Mouse (Mus musculus): ENCODE results near the gene Tnrc6c.

Tnrc6c gene

DNA sequence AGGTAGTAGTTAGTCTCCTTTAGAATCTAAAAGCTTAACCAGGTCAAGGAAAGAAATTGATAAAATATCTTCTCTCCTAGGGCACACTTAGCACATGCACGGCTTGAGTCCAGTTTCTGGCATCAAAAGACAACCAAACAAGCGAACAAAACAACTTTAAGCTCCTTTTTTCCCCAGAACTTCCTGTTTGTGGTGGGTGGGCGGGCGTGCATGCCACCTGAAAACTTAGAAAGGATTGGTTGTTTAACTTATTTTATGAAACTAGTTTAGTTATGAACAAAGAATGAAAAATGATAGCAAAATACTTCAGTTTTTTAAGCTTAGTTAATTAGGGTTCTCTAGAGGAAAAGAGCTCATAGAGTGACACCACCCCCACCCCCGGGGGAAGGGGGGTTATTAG is 17.5 kb downstream of the Tnrc6c start:
- peaks cover 49% of the 10 kb centered on the region for H3K4me1 ChIP-seq (replicated peaks; ENCODE audit: low read depth, low read length)
- H3K9me3 ChIP-seq (ENCODE audit: low read length) = peaks cover 4% of the 10 kb centered on the region; the same call in 1 of the 2 replicates
- H3K36me3 ChIP-seq (ENCODE audit: insufficient read depth, low read length) = peaks cover 9% of the 10 kb centered on the region; the same call in 1 of the 2 replicates
- H3K4me3 ChIP-seq (replicated peaks; ENCODE audit: low read length) = no peak overlapping the region
- H3K27me3 ChIP-seq (ENCODE audit: insufficient read depth, low read length) = no peaks in the 10 kb centered on the region
- no peak for TF ChIP-seq POU5F1 (IDR thresholded peaks at IDR 0.05; ENCODE audit: borderline replicate concordance, low read length)
- TF ChIP-seq CTCF (conservative IDR thresholded peaks at IDR 0.05; ENCODE audit: low read length) = no peak
- no peak for TF ChIP-seq NANOG (IDR thresholded peaks at IDR 0.05; ENCODE audit: borderline replicate concordance, low read length)

DNA sequence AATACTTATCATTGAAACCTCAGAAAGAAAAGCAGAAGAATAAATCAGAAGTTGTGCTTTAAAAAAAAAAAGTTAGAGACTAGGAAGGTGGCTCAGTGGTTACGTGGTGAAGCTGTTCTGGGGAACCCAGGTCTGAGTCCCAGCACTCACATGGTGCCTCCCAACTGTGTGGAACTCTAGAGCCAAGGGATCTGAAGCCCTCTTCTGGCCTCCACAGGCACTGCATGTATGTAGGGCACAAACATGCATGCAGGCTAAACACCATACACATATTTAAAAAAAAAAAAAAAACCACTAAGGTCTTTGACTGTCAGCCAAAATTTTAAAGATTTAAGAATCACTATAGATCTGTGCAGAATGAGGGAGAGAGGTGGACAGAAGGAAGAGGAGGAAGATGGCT is 20.4 kb downstream of the Tnrc6c start:
- TF ChIP-seq NANOG (IDR thresholded peaks at IDR 0.05; ENCODE audit: borderline replicate concordance, low read length) (no peak), CTCF (conservative IDR thresholded peaks at IDR 0.05; ENCODE audit: low read length) (peak; percentile 30)
- peaks cover 4% of the 10 kb centered on the region; the same call in 1 of the 2 replicates for H3K9me3 ChIP-seq (ENCODE audit: low read length)
- no peaks in the 10 kb centered on the region for H3K27me3 ChIP-seq (ENCODE audit: insufficient read depth, low read length)

DNA sequence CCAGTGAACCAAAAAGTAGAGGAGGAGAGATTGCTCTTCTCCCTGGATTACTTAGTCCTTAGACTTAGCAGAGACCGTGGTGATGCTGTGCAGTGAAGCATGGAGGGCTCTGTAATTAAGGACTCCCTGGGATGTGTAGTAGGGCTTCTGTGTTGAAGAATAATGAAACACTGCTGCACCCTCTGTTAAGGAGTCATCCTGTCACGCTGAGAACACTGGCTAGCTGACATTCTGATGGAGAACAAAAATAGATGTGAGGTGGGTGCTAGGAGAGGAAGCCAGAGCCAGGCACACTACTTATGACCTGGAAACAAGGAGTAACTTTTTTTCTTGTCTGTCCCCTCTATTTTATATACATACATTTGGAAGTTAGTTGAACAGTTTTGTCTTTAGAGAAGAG is 22.6 kb downstream of the Tnrc6c start:
- no peaks in the 10 kb centered on the region for H3K27me3 ChIP-seq (ENCODE audit: insufficient read depth, low read length)
- peaks cover 9% of the 10 kb centered on the region; the same call in 1 of the 2 replicates for H3K36me3 ChIP-seq (ENCODE audit: insufficient read depth, low read length)
- H3K4me3 ChIP-seq (replicated peaks; ENCODE audit: low read length) = no peak overlapping the region

More for the DNA sequence above, 20.4 kb downstream of the Tnrc6c start:
- Histone ChIP-seq H3K4me1 (replicated peaks; ENCODE audit: low read depth, low read length) (peaks cover 57% of the 10 kb centered on the region), H3K4me3 (replicated peaks; ENCODE audit: low read length) (no peak overlapping the region), H3K36me3 (ENCODE audit: insufficient read depth, low read length) (peaks cover 9% of the 10 kb centered on the region; the same call in 1 of the 2 replicates)

DNA sequence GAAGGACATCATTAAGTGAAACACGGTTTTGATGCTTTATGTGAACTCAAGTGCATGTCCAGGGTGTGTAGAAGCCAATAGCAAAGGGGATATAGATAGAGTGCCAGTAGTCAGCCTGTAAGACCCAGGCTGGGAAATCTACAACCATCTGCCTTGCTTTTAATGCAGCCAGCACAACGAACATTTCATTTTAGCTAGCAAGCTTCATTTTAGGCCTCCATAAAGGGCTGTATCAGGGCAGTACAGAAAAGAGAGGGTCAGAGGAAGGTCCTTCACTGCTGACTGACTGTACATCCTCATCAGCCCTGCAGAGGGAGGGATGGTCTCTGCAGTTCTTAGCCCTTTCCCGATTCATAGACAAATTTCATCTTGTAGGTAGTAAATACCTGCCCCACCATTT is 23.0 kb downstream of the Tnrc6c start:
- Histone ChIP-seq H3K36me3 (ENCODE audit: insufficient read depth, low read length) (peaks cover 10% of the 10 kb centered on the region; the same call in 1 of the 2 replicates), H3K9me3 (ENCODE audit: low read length) (peaks cover 4% of the 10 kb centered on the region; the same call in 1 of the 2 replicates), H3K4me1 (replicated peaks; ENCODE audit: low read depth, low read length) (peaks cover 53% of the 10 kb centered on the region), H3K27me3 (ENCODE audit: insufficient read depth, low read length) (no peaks in the 10 kb centered on the region), H3K4me3 (replicated peaks; ENCODE audit: low read length) (no peak overlapping the region)
- no peak for TF ChIP-seq NANOG (IDR thresholded peaks at IDR 0.05; ENCODE audit: borderline replicate concordance, low read length)

More for the DNA sequence above, 22.6 kb downstream of the Tnrc6c start:
- H3K9me3 ChIP-seq (ENCODE audit: low read length) = peaks cover 4% of the 10 kb centered on the region; the same call in 1 of the 2 replicates
- TF ChIP-seq POU5F1 (IDR thresholded peaks at IDR 0.05; ENCODE audit: borderline replicate concordance, low read length) = no peak
- H3K4me1 ChIP-seq (replicated peaks; ENCODE audit: low read depth, low read length) = peaks cover 53% of the 10 kb centered on the region

DNA sequence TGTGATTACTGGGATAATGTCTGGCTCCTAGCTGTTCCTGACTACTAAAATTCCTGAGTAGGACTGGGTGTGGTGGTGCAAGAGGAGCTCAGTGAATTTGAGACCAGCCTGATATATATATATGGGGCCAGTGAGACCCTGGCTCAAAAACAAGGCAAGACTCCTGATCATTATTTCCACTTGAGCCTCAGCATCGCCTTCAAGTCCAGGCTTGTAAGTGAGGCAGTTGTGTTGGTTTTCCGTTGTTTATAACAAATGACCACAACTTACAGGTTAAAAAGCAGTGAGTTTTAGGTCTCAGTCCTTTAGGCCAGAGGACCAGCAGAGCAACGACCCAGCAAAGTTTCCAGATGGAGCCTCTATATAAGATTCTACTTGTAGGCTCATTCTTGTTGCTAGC is 23.5 kb downstream of the Tnrc6c start:
- TF ChIP-seq NANOG (IDR thresholded peaks at IDR 0.05; ENCODE audit: borderline replicate concordance, low read length) = no peak
- TF ChIP-seq CTCF (conservative IDR thresholded peaks at IDR 0.05; ENCODE audit: low read length) = no peak
- no peak for TF ChIP-seq POU5F1 (IDR thresholded peaks at IDR 0.05; ENCODE audit: borderline replicate concordance, low read length)
- Histone ChIP-seq H3K9me3 (ENCODE audit: low read length) (peaks cover 4% of the 10 kb centered on the region; the same call in 1 of the 2 replicates), H3K36me3 (ENCODE audit: insufficient read depth, low read length) (peaks cover 14% of the 10 kb centered on the region), H3K27me3 (ENCODE audit: insufficient read depth, low read length) (no peaks in the 10 kb centered on the region), H3K4me1 (replicated peaks; ENCODE audit: low read depth, low read length) (peaks cover 57% of the 10 kb centered on the region), H3K4me3 (replicated peaks; ENCODE audit: low read length) (no peak overlapping the region)

DNA sequence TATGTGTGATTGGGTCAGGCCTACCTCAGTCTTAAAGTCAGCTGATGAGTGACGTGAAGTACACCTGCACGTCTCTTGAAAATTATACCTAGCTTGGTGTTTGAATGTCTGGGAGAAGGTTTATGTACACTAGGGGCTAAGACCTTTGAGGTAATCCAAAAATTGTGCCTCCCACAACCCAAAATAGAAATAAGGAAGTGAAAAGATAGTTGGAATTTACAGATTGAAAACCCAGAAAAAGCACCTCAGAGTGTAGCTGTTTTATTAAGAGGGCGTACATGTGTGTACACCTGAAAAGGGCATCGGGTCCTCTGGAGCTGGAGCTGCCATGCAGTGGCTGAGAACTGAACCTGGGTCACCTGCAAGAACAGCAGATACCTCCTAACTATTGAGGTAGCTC is 24.1 kb downstream of the Tnrc6c start:
- TF ChIP-seq POU5F1 (IDR thresholded peaks at IDR 0.05; ENCODE audit: borderline replicate concordance, low read length) (no peak), NANOG (IDR thresholded peaks at IDR 0.05; ENCODE audit: borderline replicate concordance, low read length) (no peak), CTCF (conservative IDR thresholded peaks at IDR 0.05; ENCODE audit: low read length) (no peak)
- no peak overlapping the region for H3K4me3 ChIP-seq (replicated peaks; ENCODE audit: low read length)
- H3K27me3 ChIP-seq (ENCODE audit: insufficient read depth, low read length) = no peaks in the 10 kb centered on the region
- H3K36me3 ChIP-seq (ENCODE audit: insufficient read depth, low read length) = peaks cover 11% of the 10 kb centered on the region
- peaks cover 63% of the 10 kb centered on the region for H3K4me1 ChIP-seq (replicated peaks; ENCODE audit: low read depth, low read length)
- H3K9me3 ChIP-seq (ENCODE audit: low read length) = peaks cover 4% of the 10 kb centered on the region; the same call in 1 of the 2 replicates

DNA sequence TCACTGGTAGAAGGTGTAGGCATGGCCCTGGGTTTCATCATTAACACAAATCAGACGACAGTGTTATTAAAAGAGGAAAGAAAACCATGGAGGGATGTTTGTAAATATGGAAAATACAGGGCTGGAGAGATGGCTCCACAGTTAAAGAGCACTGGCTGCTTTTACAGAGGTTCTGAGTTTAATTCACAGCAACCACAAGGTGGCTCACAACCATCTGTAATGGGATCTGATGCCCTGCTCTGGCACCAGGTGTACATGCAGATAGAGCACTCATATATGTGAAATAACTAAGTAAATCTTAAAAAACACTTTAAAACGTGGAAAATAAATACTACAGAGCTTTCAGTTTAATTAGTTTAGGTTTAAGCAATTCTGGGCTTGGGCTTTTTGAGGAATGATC is 24.7 kb downstream of the Tnrc6c start:
- peaks cover 4% of the 10 kb centered on the region; the same call in 1 of the 2 replicates for H3K9me3 ChIP-seq (ENCODE audit: low read length)
- TF ChIP-seq NANOG (IDR thresholded peaks at IDR 0.05; ENCODE audit: borderline replicate concordance, low read length) = no peak
- TF ChIP-seq CTCF (conservative IDR thresholded peaks at IDR 0.05; ENCODE audit: low read length) = peak; percentile 13; the same call in 1 of the 2 replicates
- TF ChIP-seq POU5F1 (IDR thresholded peaks at IDR 0.05; ENCODE audit: borderline replicate concordance, low read length) = no peak
- H3K27me3 ChIP-seq (ENCODE audit: insufficient read depth, low read length) = no peaks in the 10 kb centered on the region
- H3K4me3 ChIP-seq (replicated peaks; ENCODE audit: low read length) = no peak overlapping the region
- peaks cover 62% of the 10 kb centered on the region for H3K4me1 ChIP-seq (replicated peaks; ENCODE audit: low read depth, low read length)
- peaks cover 10% of the 10 kb centered on the region for H3K36me3 ChIP-seq (ENCODE audit: insufficient read depth, low read length)

DNA sequence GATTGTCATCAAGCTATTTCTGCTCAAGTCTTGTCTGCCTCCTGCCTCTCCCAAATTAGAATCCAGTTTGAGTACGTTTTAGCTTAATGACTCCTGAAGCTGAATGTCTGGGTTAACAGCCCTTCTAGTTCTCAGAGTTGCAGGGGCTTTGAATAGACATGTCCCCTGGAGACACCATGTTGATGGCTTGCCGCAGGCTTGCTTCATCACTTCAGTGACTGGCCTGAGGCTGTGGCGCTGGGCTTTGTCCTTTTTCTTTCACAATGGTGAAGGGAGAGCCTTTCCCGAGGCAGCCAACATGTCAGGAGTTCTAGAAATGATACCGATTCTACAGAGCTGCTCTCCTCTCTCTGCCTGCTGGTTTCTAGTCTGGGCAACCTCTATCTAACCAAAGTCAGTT is 30.6 kb downstream of the Tnrc6c start:
- no peaks in the 10 kb centered on the region for H3K9me3 ChIP-seq (ENCODE audit: low read length)
- H3K36me3 ChIP-seq (ENCODE audit: insufficient read depth, low read length) = peaks cover 6% of the 10 kb centered on the region
- TF ChIP-seq CTCF (conservative IDR thresholded peaks at IDR 0.05; ENCODE audit: low read length) (no peak), POU5F1 (IDR thresholded peaks at IDR 0.05; ENCODE audit: borderline replicate concordance, low read length) (no peak), NANOG (IDR thresholded peaks at IDR 0.05; ENCODE audit: borderline replicate concordance, low read length) (no peak)
- H3K4me1 ChIP-seq (replicated peaks; ENCODE audit: low read depth, low read length) = peaks cover 73% of the 10 kb centered on the region
- no peaks in the 10 kb centered on the region for H3K27me3 ChIP-seq (ENCODE audit: insufficient read depth, low read length)
- no peak overlapping the region for H3K4me3 ChIP-seq (replicated peaks; ENCODE audit: low read length)

DNA sequence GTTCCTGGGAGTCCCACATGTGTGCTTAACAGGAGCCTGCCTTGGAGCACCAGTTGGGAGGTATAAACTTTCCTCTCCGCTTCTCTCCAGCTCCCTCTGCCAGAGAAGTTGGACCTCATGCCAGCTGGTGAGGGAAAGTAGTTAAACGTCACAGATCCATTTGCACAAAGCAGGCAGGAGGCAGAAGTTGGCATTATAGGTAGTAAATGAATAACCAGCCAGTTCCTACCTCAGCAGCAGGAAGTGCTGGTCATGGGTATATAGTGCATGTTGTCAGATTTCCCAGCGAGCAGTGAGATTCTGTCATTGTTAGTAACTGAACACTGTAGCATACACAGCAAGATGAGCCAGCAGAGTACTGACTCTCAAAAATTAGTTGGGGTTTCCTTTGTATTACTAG is 31.4 kb downstream of the Tnrc6c start:
- H3K4me3 ChIP-seq (replicated peaks; ENCODE audit: low read length) = peak overlapping the region; percentile 8; the same call in 1 of the 2 replicates
- H3K36me3 ChIP-seq (ENCODE audit: insufficient read depth, low read length) = peaks cover 6% of the 10 kb centered on the region
- no peaks in the 10 kb centered on the region for H3K9me3 ChIP-seq (ENCODE audit: low read length)
- H3K27me3 ChIP-seq (ENCODE audit: insufficient read depth, low read length) = no peaks in the 10 kb centered on the region
- peaks cover 73% of the 10 kb centered on the region for H3K4me1 ChIP-seq (replicated peaks; ENCODE audit: low read depth, low read length)
- no peak for TF ChIP-seq POU5F1 (IDR thresholded peaks at IDR 0.05; ENCODE audit: borderline replicate concordance, low read length)
